Mouse (Mus musculus) kidney, adult 2 months (tissue): ENCODE measurements around the gene Kalrn.
A peak's percentile ranks its signal among the peaks of the same experiment; 100 is the strongest.

Experiments used
- CTCF ChIP-seq: fragments of 200-500 bp; conservative IDR thresholded peaks from 2 replicates; pipeline ENCODE4 v1.5.1; 2011; ENCODE audit warnings: low read depth, mild to moderate bottlenecking, control low read depth, low read length, moderate library complexity, mixed read lengths; ENCODE audit not compliant: insufficient read depth, insufficient read length
- POLR2A ChIP-seq: fragments of 200-500 bp; IDR thresholded peaks from one replicate; pipeline ENCODE4 v1.6.1; 2011; ENCODE audit warnings: low read depth, low read length, control low read depth

DNA sequence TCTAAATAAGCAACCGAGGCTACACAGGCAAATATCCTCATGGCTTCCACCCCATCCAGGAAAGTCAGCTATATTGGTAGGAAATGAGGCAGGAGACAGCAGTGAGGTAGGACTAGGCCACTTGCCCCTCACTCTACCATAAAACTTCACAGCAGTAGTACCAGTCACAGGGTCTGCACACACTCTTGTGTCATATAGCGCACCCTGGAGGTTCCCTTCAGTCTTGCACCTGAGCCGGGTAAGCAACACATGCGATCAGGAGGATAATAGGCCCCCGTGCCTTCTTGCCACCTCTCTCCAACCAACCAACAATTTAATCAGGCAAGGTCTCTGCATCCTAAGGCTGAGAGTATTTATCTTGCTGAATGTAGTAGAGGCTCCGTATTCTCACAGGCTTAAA lies 278.8 kb downstream of the Kalrn start:
- TF ChIP-seq CTCF (peak; percentile 29; the same call in 1 of the 2 replicates), POLR2A (no peak)
